Mouse (Mus musculus): Measurements from ENCODE around the gene Dnm3.

- no peak for TF ChIP-seq CTCF (IDR thresholded peaks at IDR 0.05; ENCODE audit: borderline replicate concordance, extremely low read depth, insufficient read depth, insufficient read length)
- no peak for TF ChIP-seq POLR2A (IDR thresholded peaks at IDR 0.05; ENCODE audit: borderline replicate concordance, extremely low read depth, insufficient read depth, insufficient read length, poor library complexity, severe bottlenecking)
Observed at GRCm38 (mm10) chr1:162136328-162136727, 341.5 kb downstream of the Dnm3 start.
